Mouse (Mus musculus): ENCODE measurements at regions not wholly inside any gene's neighbourhood (a gene's known extent, or its start where the extent isn't known, plus 50 kb on each side); places are given as distances from the start of the nearest gene placed in this dataset.

- TF ChIP-seq CTCF (IDR thresholded peaks at IDR 0.05; ENCODE audit: borderline replicate concordance, control insufficient read depth, extremely low read depth, insufficient read depth, low read length, poor library complexity) = no peak
- TF ChIP-seq POLR2A (IDR thresholded peaks at IDR 0.05; ENCODE audit: control insufficient read depth, extremely low read depth, insufficient read depth, low read length, poor library complexity) = no peak
Measured at GRCm38 (mm10) chr17:51489386-51489785, 310.2 kb upstream of the Tbc1d5 start.

All from thymus, adult 2 months (tissue).